Mouse (Mus musculus) heart, embryonic 15.5 days (tissue): Measurements from ENCODE around the gene Lhx2. TPM values are rescaled to one million over a fixed set of nuclear protein-coding genes. Genes with fewer than 3 reads are reported as not detected.

ENCODE experiments used
- polyA plus RNA-seq: library from polyadenylated mRNA; unstranded; fragments of >200 nt; fragmentation: Nextera tagmentation; extraction: Ambion mirVana; gene quantifications from 2 replicates; pipeline ENCODE4 v1.2.1, GENCODE M21; 2015

The Lhx2 gene
- polyA plus RNA-seq, 1 experiment from 2014 or later: 0.05 TPM

Other genes starting within 250 kb of the Lhx2 start
- gene Dennd1a, start 51.9 kb upstream of the Lhx2 start, polyA plus RNA-seq: 10.5 and 14.5 TPM in 2 replicates
- gene Nek6, start 172.4 kb downstream of the Lhx2 start, polyA plus RNA-seq: 60.8 and 71.4 TPM in 2 replicates